Mouse (Mus musculus): ENCODE results near the gene Uqcc2. TPM values are rescaled to one million over a fixed set of nuclear protein-coding genes. Genes with fewer than 3 reads are reported as not detected.

Gene Uqcc2
- polyA plus RNA-seq, 1 experiment from 2014 or later = 350 TPM

- H3K4me2 ChIP-seq (ENCODE audit: low read depth, low read length) = no peak overlapping the region
- ATAC-seq (ENCODE audit: low read depth) (no peak), DNase-seq (ENCODE audit: low spot score) (no peak)
- H3K36me3 ChIP-seq (ENCODE audit: control insufficient read depth, insufficient read depth, low read length) = peaks cover 35% of the 10 kb centered on the region
- 81% methylated on average over 10 of the region's 10 CpGs for WGBS
- peaks cover 9% of the 10 kb centered on the region; the same call in 1 of the 2 replicates for H3K4me1 ChIP-seq (ENCODE audit: control insufficient read depth, insufficient read depth, low read length)
- H3K9me3 ChIP-seq (ENCODE audit: control insufficient read depth, low read length) = no peaks in the 10 kb centered on the region
- no peak overlapping the region for H3K27ac ChIP-seq (replicated peaks; ENCODE audit: low read depth, low read length)
- no peak overlapping the region for H3K9ac ChIP-seq (ENCODE audit: low read depth, low read length)
- no peaks in the 10 kb centered on the region for H3K27me3 ChIP-seq (replicated peaks; ENCODE audit: control insufficient read depth, insufficient read depth, low read length)
- H3K4me3 ChIP-seq (ENCODE audit: low read depth, low read length) = no peak overlapping the region
These were observed 6.7 kb downstream of the Uqcc2 start for GRCm38 (mm10) chr17:27126974-27127373.

GRCm38 (mm10) chr17:27125669-27126202 lies 8.0 kb downstream of the Uqcc2 start:
- H3K4me3 ChIP-seq (ENCODE audit: low read depth, low read length) = no peak overlapping the region
- 83% methylated on average over 11 of the region's 11 CpGs for WGBS
- H3K9ac ChIP-seq (ENCODE audit: low read depth, low read length) = no peak overlapping the region; the same call in 1 of the 2 replicates
- H3K36me3 ChIP-seq (ENCODE audit: control insufficient read depth, insufficient read depth, low read length) = peaks cover 36% of the 10 kb centered on the region
- DNase-seq (ENCODE audit: low spot score) (no peak), ATAC-seq (ENCODE audit: low read depth) (no peak)
- H3K4me1 ChIP-seq (ENCODE audit: control insufficient read depth, insufficient read depth, low read length) = peaks cover 4% of the 10 kb centered on the region; the same call in 1 of the 2 replicates
- no peak overlapping the region for H3K4me2 ChIP-seq (ENCODE audit: low read depth, low read length)
- no peaks in the 10 kb centered on the region for H3K27me3 ChIP-seq (replicated peaks; ENCODE audit: control insufficient read depth, insufficient read depth, low read length)
- H3K9me3 ChIP-seq (ENCODE audit: control insufficient read depth, low read length) = no peaks in the 10 kb centered on the region
- H3K27ac ChIP-seq (replicated peaks; ENCODE audit: low read depth, low read length) = no peak overlapping the region

GRCm38 (mm10) chr17:27125185-27125584 lies 8.5 kb downstream of the Uqcc2 start:
- H3K9me3 ChIP-seq (ENCODE audit: control insufficient read depth, low read length) = no peaks in the 10 kb centered on the region
- peaks cover under 1% of the 10 kb centered on the region; the same call in 1 of the 2 replicates for H3K4me1 ChIP-seq (ENCODE audit: control insufficient read depth, insufficient read depth, low read length)
- no peak overlapping the region for H3K4me2 ChIP-seq (ENCODE audit: low read depth, low read length)
- DNase-seq (ENCODE audit: low spot score) = peak; percentile 39
- H3K27me3 ChIP-seq (replicated peaks; ENCODE audit: control insufficient read depth, insufficient read depth, low read length) = no peaks in the 10 kb centered on the region
- no peak overlapping the region for H3K4me3 ChIP-seq (ENCODE audit: low read depth, low read length)
- ATAC-seq (ENCODE audit: low read depth) = 0 out of 2 replicates have a peak, but pooled peaks have one; percentile 51
- no peak overlapping the region for H3K27ac ChIP-seq (replicated peaks; ENCODE audit: low read depth, low read length)
- H3K36me3 ChIP-seq (ENCODE audit: control insufficient read depth, insufficient read depth, low read length) = peaks cover 36% of the 10 kb centered on the region
- H3K9ac ChIP-seq (ENCODE audit: low read depth, low read length) = no peak overlapping the region; the same call in 1 of the 2 replicates
- WGBS = 36% methylated on average over 12 of the region's 12 CpGs

GRCm38 (mm10) chr17:27123813-27124375 lies 9.8 kb downstream of the Uqcc2 start:
- ATAC-seq (ENCODE audit: low read depth) = no peak
- no peak for DNase-seq (ENCODE audit: low spot score)
- H3K36me3 ChIP-seq (ENCODE audit: control insufficient read depth, insufficient read depth, low read length) = peaks cover 36% of the 10 kb centered on the region
- no peaks in the 10 kb centered on the region; the same call in 1 of the 2 replicates for H3K4me1 ChIP-seq (ENCODE audit: control insufficient read depth, insufficient read depth, low read length)
- no peak overlapping the region for H3K27ac ChIP-seq (replicated peaks; ENCODE audit: low read depth, low read length)
- no peaks in the 10 kb centered on the region for H3K27me3 ChIP-seq (replicated peaks; ENCODE audit: control insufficient read depth, insufficient read depth, low read length)
- no peak overlapping the region for H3K4me2 ChIP-seq (ENCODE audit: low read depth, low read length)
- no peak overlapping the region for H3K9ac ChIP-seq (ENCODE audit: low read depth, low read length)
- 85% methylated on average over 7 of the region's 7 CpGs for WGBS
- no peak overlapping the region for H3K4me3 ChIP-seq (ENCODE audit: low read depth, low read length)
- no peaks in the 10 kb centered on the region for H3K9me3 ChIP-seq (ENCODE audit: control insufficient read depth, low read length)

GRCm38 (mm10) chr17:27123103-27123502 lies 10.6 kb downstream of the Uqcc2 start:
- H3K9me3 ChIP-seq (ENCODE audit: control insufficient read depth, low read length) = no peaks in the 10 kb centered on the region
- H3K4me2 ChIP-seq (ENCODE audit: low read depth, low read length) = no peak overlapping the region
- DNase-seq (ENCODE audit: low spot score) = no peak
- peaks cover 36% of the 10 kb centered on the region for H3K36me3 ChIP-seq (ENCODE audit: control insufficient read depth, insufficient read depth, low read length)
- ATAC-seq (ENCODE audit: low read depth) = no peak
- no peaks in the 10 kb centered on the region; the same call in 1 of the 2 replicates for H3K4me1 ChIP-seq (ENCODE audit: control insufficient read depth, insufficient read depth, low read length)
- 96% methylated on average over 2 of the region's 2 CpGs for WGBS
- H3K27me3 ChIP-seq (replicated peaks; ENCODE audit: control insufficient read depth, insufficient read depth, low read length) = no peaks in the 10 kb centered on the region
- H3K9ac ChIP-seq (ENCODE audit: low read depth, low read length) = no peak overlapping the region
- H3K27ac ChIP-seq (replicated peaks; ENCODE audit: low read depth, low read length) = no peak overlapping the region
- H3K4me3 ChIP-seq (ENCODE audit: low read depth, low read length) = no peak overlapping the region

- no peaks in the 10 kb centered on the region for H3K9me3 ChIP-seq (ENCODE audit: control insufficient read depth, low read length)
- H3K4me3 ChIP-seq (ENCODE audit: low read depth, low read length) = no peak overlapping the region
- no peaks in the 10 kb centered on the region for H3K27me3 ChIP-seq (replicated peaks; ENCODE audit: control insufficient read depth, insufficient read depth, low read length)
- no peak overlapping the region for H3K27ac ChIP-seq (replicated peaks; ENCODE audit: low read depth, low read length)
- H3K4me2 ChIP-seq (ENCODE audit: low read depth, low read length) = no peak overlapping the region
- no peaks in the 10 kb centered on the region; the same call in 1 of the 2 replicates for H3K4me1 ChIP-seq (ENCODE audit: control insufficient read depth, insufficient read depth, low read length)
- H3K9ac ChIP-seq (ENCODE audit: low read depth, low read length) = no peak overlapping the region
- H3K36me3 ChIP-seq (ENCODE audit: control insufficient read depth, insufficient read depth, low read length) = peaks cover 40% of the 10 kb centered on the region
- WGBS = 78% methylated on average over 11 of the region's 11 CpGs
- DNase-seq (ENCODE audit: low spot score) (no peak), ATAC-seq (ENCODE audit: low read depth) (no peak)
These were observed 11.0 kb downstream of the Uqcc2 start for GRCm38 (mm10) chr17:27122701-27123100.

- ATAC-seq (ENCODE audit: low read depth) = no peak
- Histone ChIP-seq H3K4me1 (ENCODE audit: control insufficient read depth, insufficient read depth, low read length) (no peaks in the 10 kb centered on the region; the same call in 1 of the 2 replicates), H3K27me3 (replicated peaks; ENCODE audit: control insufficient read depth, insufficient read depth, low read length) (no peaks in the 10 kb centered on the region), H3K4me3 (ENCODE audit: low read depth, low read length) (no peak overlapping the region), H3K36me3 (ENCODE audit: control insufficient read depth, insufficient read depth, low read length) (peaks cover 43% of the 10 kb centered on the region), H3K4me2 (ENCODE audit: low read depth, low read length) (no peak overlapping the region), H3K9me3 (ENCODE audit: control insufficient read depth, low read length) (no peaks in the 10 kb centered on the region), H3K9ac (ENCODE audit: low read depth, low read length) (no peak overlapping the region), H3K27ac (replicated peaks; ENCODE audit: low read depth, low read length) (no peak overlapping the region)
- no peak for DNase-seq (ENCODE audit: low spot score)
- 76% methylated on average over 7 of the region's 7 CpGs for WGBS
These were observed 11.9 kb downstream of the Uqcc2 start for GRCm38 (mm10) chr17:27121781-27122180.

- WGBS = 51% methylated on average over 12 of the region's 14 CpGs
These were observed 12.4 kb downstream of the Uqcc2 start for GRCm38 (mm10) chr17:27121266-27121665.

More at GRCm38 (mm10) chr17:27121266-27121665, 12.4 kb downstream of the Uqcc2 start:
- Histone ChIP-seq H3K36me3 (ENCODE audit: control insufficient read depth, insufficient read depth, low read length) (peaks cover 43% of the 10 kb centered on the region), H3K27ac (replicated peaks; ENCODE audit: low read depth, low read length) (no peak overlapping the region), H3K4me1 (ENCODE audit: control insufficient read depth, insufficient read depth, low read length) (no peaks in the 10 kb centered on the region; the same call in 1 of the 2 replicates), H3K4me3 (ENCODE audit: low read depth, low read length) (no peak overlapping the region), H3K9ac (ENCODE audit: low read depth, low read length) (peak overlapping the region; percentile 10; the same call in 1 of the 2 replicates), H3K4me2 (ENCODE audit: low read depth, low read length) (no peak overlapping the region; the same call in 1 of the 2 replicates), H3K9me3 (ENCODE audit: control insufficient read depth, low read length) (no peaks in the 10 kb centered on the region), H3K27me3 (replicated peaks; ENCODE audit: control insufficient read depth, insufficient read depth, low read length) (no peaks in the 10 kb centered on the region)
- DNase-seq (ENCODE audit: low spot score) = no peak
- ATAC-seq (ENCODE audit: low read depth) = no peak
